In the genomic region with DNA sequence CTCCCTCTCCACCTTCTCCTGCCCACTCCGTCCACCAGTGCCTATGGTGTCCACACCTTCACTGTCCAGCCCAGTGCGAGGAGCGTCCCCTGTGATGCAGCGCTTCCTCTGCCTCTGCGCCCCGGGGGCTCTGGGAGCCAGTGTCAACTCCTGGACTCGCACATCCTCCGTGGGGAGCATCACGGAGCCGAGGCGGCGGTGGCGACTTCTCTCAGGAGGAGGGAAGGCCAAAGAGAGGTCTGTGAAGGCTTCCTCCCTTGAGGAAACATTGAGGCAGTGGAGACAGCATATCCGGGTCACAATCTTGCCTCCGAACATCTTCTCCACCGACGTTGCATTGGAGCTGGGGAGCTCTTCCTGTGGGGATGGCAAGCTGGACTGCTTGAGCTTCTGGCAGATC, we compare ENCODE assay signal across 22 mouse cellular contexts.
"Had no signal": no experiment of that assay in that cellular context is flagged by ENCODE, and none has a peak within 500 bp of the region (broad histone marks: within the 10 kb centered on the region; RNA-seq: fewer than 3 reads in every experiment).

No protein-coding gene starts in this region.

- H3K4me3 ChIP-seq: heart, embryonic 13.5 days; heart, embryonic 15.5 days; hindbrain, embryonic 13.5 days; hindbrain, embryonic 15.5 days; kidney, embryonic 15.5 days; limb, embryonic 13.5 days had no signal

- H3K9me3 ChIP-seq: heart, embryonic 15.5 days; hindbrain, embryonic 13.5 days; hindbrain, embryonic 15.5 days; kidney, embryonic 15.5 days; limb, embryonic 13.5 days had no signal

- DNase-seq: forebrain, postnatal 0 days; gastrocnemius, postnatal 14 days; heart, adult 18-20 months; heart, postnatal 14 days; heart, postnatal 36 days; kidney, adult 11 months; kidney, adult 2 months; kidney, adult 9 months; kidney, postnatal 14 days; kidney, postnatal 36 days; layer of hippocampus, adult 9-11 months; layer of hippocampus, postnatal 36 days; left cerebral cortex, postnatal 4 days had no signal

- H3K27ac ChIP-seq: heart, embryonic 13.5 days; heart, embryonic 15.5 days; hindbrain, embryonic 13.5 days; hindbrain, embryonic 15.5 days; hindbrain, postnatal 0 days; kidney, embryonic 15.5 days; limb, embryonic 13.5 days had no signal

- H3K9ac ChIP-seq: forebrain, postnatal 0 days; heart, embryonic 13.5 days; heart, embryonic 15.5 days; hindbrain, embryonic 13.5 days; hindbrain, embryonic 15.5 days; kidney, embryonic 15.5 days; limb, embryonic 13.5 days had no signal

- H3K4me2 ChIP-seq: heart, embryonic 11.5 days; heart, embryonic 13.5 days; heart, embryonic 15.5 days; hindbrain, embryonic 13.5 days; hindbrain, embryonic 15.5 days; kidney, embryonic 15.5 days; limb, embryonic 13.5 days had no signal

- ATAC-seq: forebrain, postnatal 0 days; hindbrain, postnatal 0 days; intestine, embryonic 16.5 days had no signal

- H3K27me3 ChIP-seq: heart, embryonic 13.5 days; heart, embryonic 15.5 days; hindbrain, embryonic 13.5 days; hindbrain, embryonic 15.5 days; kidney, embryonic 15.5 days; limb, embryonic 13.5 days had no signal

- H3K4me1 ChIP-seq: heart, embryonic 13.5 days; heart, embryonic 15.5 days; hindbrain, embryonic 13.5 days; hindbrain, embryonic 15.5 days; limb, embryonic 13.5 days had no signal
